26 mouse cellular contexts compared by ENCODE assay signal in the genomic region with DNA sequence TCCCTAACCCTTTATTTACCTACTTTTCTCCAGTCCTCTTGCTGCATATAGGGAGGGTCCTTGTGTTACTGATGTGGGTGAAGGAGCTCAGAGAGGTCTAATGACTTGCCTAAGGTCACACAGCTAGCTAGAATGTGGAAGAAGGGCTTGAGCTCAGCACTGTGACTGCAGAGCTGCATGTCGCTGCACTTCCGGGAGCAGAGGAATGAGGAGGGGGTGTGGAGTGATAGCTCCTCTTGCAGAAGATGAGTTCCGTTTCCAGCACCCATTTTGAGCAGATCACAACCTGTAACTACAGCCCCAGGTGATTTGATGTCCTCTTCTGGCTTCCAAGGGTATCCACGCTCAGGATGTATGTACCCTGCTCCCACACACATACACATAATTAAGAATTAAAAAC. TPM values are rescaled to one million over a fixed set of nuclear protein-coding genes. Genes with fewer than 3 reads are reported as not detected.
"Had no signal": no experiment of that assay in that cellular context is flagged by ENCODE, and none has a peak within 500 bp of the region (broad histone marks: within the 10 kb centered on the region; RNA-seq: fewer than 3 reads in every experiment).

No protein-coding gene starts in this region.

- H3K27me3 ChIP-seq: heart, embryonic 12.5 days; hindbrain, embryonic 12.5 days; kidney, embryonic 15.5 days; limb, embryonic 13.5 days; limb, embryonic 15.5 days; liver, embryonic 12.5 days had no signal

- H3K4me3 ChIP-seq: gastrocnemius, adult 2 months; heart, embryonic 10.5 days; heart, embryonic 12.5 days; hindbrain, embryonic 10.5 days; hindbrain, embryonic 12.5 days; kidney, embryonic 15.5 days; limb, embryonic 13.5 days; limb, embryonic 15.5 days; liver, embryonic 12.5 days had no signal

- DNase-seq: gastrocnemius, adult 2 months; gastrocnemius, postnatal 10 days; gastrocnemius, postnatal 25 days; heart, adult 18-20 months; heart, postnatal 10 days; heart, postnatal 4 days; kidney, adult 11 months; kidney, adult 9 months; layer of hippocampus, adult 9-11 months; layer of hippocampus, postnatal 36 days; left cerebral cortex, postnatal 4 days had no signal

- H3K36me3 ChIP-seq: heart, embryonic 10.5 days; heart, embryonic 12.5 days; hindbrain, embryonic 10.5 days; hindbrain, embryonic 12.5 days; kidney, embryonic 15.5 days; limb, embryonic 13.5 days; limb, embryonic 15.5 days had no signal

- H3K27ac ChIP-seq: gastrocnemius, adult 2 months; heart, embryonic 10.5 days; hindbrain, embryonic 12.5 days; hindbrain, embryonic 14.5 days; kidney, postnatal 0 days; limb, embryonic 13.5 days; limb, embryonic 15.5 days; liver, embryonic 12.5 days had no signal

- ATAC-seq: hindbrain, embryonic 16.5 days; intestine, embryonic 16.5 days; liver, embryonic 12.5 days had no signal

RNA-seq across cellular contexts. Expression of a gene that starts 16.7 kb away (rescaled TPM):
- polyA plus RNA-seq: heart, embryonic 12.5 days; intestine, embryonic 16.5 days; kidney, adult 2 months; kidney, embryonic 15.5 days; kidney, postnatal 0 days; large intestine, adult 2 months; limb, embryonic 15.5 days; liver, adult 2 months; liver, embryonic 12.5 days had no signal
